Mouse (Mus musculus) frontal cortex, postnatal 36 days (tissue): ENCODE results near the gene Pacs2.

Experiments
- DNase-seq, 2 experiments: peaks; one replicate each; pipeline ENCODE4 v3.0.0; 2022; ENCODE audit warnings: low spot score in 2 of 2

Pacs2 gene

GRCm38 (mm10) chr12:113088026-113088425 is 73.7 kb downstream of the Pacs2 start:
- DNase-seq, result no peak

GRCm38 (mm10) chr12:113089107-113089506 is 74.8 kb downstream of the Pacs2 start:
- no peak for DNase-seq

- no peak for DNase-seq
Observed at GRCm38 (mm10) chr12:113090053-113090452, 75.7 kb downstream of the Pacs2 start.

- no peak for DNase-seq
Observed at GRCm38 (mm10) chr12:113097040-113097439, 82.7 kb downstream of the Pacs2 start.

GRCm38 (mm10) chr12:113097749-113098281 is 83.5 kb downstream of the Pacs2 start, which contains the start of gene Mta1:
Mta1 (plus strand) TSS chr12:113098278.
- peak in 1 of 2 experiments; percentile 35 for DNase-seq

GRCm38 (mm10) chr12:113098530-113099151 is 84.3 kb downstream of the Pacs2 start:
- DNase-seq, result no peak

GRCm38 (mm10) chr12:113099470-113100237 is 85.3 kb downstream of the Pacs2 start:
- no peak for DNase-seq

GRCm38 (mm10) chr12:113100448-113101076 is 86.3 kb downstream of the Pacs2 start:
- DNase-seq, result no peak

GRCm38 (mm10) chr12:113101251-113101960 is 87.1 kb downstream of the Pacs2 start:
- DNase-seq, result no peak

GRCm38 (mm10) chr12:113102461-113102860 is 88.2 kb downstream of the Pacs2 start:
- peak in 1 of 2 experiments; percentile 45 for DNase-seq

GRCm38 (mm10) chr12:113103846-113104451 is 89.6 kb downstream of the Pacs2 start:
- DNase-seq, result no peak

- DNase-seq, result peak in 1 of 2 experiments; percentile 38
Observed at GRCm38 (mm10) chr12:113106386-113106785, 92.1 kb downstream of the Pacs2 start.

- DNase-seq, result no peak
Observed at GRCm38 (mm10) chr12:113107431-113108124, 93.3 kb downstream of the Pacs2 start.

GRCm38 (mm10) chr12:113108528-113109283 is 94.4 kb downstream of the Pacs2 start:
- DNase-seq, result no peak

GRCm38 (mm10) chr12:113109801-113110200 is 95.5 kb downstream of the Pacs2 start:
- peak in 1 of 2 experiments; percentile 26 for DNase-seq

- no peak for DNase-seq
Observed at GRCm38 (mm10) chr12:113114141-113114540, 99.8 kb downstream of the Pacs2 start.

- no peak for DNase-seq
Observed at GRCm38 (mm10) chr12:113114856-113115538, 100.7 kb downstream of the Pacs2 start.

- DNase-seq, result peak; percentile 81 to 83
Observed at GRCm38 (mm10) chr12:113119516-113120410, 105.5 kb downstream of the Pacs2 start.
